Mouse (Mus musculus): ENCODE results near the gene Zfpm1.

Gene Zfpm1

DNA sequence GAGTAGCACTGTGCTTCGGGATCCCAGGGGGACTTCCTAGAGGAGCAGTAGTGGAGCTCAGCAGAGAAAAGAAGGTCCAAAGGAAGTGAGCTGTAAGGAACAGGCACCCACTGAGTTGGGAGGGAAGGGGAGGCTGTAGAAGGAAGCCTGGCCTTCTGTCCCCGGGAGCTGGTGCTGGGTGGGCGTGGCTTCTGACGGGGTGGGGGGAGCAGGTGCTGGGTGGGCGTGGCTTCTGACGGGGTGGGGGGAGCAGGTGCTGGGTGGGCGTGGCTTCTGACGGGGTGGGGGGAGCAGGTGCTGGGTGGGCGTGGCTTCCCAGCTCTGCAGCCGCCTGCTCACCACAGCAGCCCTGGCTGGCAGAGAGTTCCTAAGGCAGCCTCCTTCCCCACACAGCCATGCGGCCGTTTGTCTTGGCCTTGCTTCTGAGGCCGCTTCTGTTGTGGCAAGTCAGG lies 42.0 kb downstream of the Zfpm1 start:
- DNase-seq (ENCODE audit: low spot score) = peak; percentile 55

DNA sequence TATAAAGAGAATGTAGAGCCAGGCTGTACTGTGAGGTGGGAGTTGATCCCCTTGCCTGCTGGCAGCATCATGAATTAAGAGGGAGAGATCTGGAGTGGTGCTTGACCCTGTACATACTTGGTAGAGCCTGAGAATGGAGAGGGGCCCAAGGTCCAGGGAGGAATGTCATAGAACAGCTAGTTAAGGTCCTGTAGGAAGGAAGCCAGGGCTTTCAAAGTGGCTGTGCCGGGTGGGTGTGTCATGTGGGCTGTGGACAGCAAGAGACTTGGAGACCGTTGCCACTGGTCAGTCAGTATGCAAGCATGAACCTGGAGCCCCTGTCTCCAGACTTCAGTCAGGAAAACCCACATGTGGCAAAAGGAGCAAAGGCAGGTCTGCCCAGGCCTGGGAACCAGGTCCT lies 43.3 kb downstream of the Zfpm1 start:
- no peak for DNase-seq (ENCODE audit: low spot score)

DNA sequence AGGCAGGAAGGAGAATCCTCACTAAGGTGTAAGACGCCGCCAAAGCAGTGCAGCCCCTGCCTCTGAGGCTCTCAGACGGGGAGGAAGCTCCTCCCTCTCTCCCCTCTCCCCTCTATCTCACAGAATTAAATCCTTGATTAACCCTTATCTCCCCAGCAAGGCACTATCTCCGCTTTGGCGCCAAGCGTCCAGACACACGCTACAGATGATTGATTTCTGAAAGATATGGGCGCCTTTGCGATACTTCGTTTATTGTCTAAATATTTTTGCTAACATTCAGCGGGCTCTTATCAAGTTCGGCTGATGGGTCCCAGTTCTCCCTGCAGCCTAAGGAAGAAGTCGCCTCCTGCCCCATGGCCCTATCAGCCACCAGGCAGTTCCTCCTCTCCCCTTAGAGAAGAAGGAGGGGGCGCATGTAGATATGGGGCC lies 44.2 kb downstream of the Zfpm1 start:
- DNase-seq (ENCODE audit: low spot score) = no peak

DNA sequence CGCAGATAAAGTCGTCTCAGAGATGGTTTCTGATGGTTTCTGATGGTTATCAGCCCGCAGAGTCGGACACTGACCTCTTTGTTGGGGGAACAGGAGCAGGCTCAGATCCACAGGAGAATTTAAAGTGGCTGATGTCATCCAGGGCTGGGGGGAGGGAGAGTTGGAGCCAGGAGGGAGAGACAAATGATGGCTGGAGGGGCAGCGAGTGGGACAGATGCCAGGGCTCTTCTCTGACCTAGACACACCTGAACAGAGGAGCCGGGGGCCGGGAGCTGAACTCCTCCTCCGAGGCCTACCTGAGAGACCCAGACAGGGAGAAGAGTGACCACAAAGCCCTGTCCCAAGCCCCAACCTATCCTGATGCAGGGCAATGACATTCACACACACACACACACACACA lies 47.1 kb downstream of the Zfpm1 start:
- no peak for DNase-seq (ENCODE audit: low spot score)

DNA sequence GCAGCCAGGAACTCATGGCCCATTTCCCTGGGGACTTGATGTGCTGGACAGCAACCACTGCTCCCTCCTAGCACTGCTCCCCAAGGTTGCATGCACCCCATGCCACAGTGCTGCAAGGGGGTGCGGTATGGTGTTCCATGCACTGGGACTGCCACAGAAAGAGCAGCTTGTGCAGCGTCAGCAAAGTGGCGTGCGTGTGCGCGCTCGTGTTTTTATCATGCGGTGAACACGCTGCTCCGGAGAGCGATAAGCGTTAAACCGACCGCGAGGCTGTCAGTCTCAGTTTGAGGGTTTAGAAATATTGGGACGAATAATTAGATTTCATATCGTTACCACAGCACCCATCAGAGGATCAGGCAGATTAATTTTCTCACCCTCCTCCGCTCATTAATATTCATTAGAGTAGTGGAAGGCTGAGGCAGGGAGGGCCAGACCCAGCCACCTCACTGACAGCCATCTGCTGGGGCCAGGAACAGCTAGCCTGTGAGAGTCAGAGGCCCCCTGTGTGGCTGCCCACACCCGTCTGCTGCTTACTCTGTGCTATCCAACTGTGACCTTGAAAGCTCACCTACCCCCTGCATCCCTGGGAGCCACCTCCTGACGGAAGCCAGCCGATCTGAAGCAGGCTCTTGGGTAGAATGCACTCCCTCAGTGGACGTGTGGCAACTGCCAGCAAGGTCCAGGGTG lies 47.8 kb downstream of the Zfpm1 start:
- DNase-seq (ENCODE audit: low spot score) = no peak

DNA sequence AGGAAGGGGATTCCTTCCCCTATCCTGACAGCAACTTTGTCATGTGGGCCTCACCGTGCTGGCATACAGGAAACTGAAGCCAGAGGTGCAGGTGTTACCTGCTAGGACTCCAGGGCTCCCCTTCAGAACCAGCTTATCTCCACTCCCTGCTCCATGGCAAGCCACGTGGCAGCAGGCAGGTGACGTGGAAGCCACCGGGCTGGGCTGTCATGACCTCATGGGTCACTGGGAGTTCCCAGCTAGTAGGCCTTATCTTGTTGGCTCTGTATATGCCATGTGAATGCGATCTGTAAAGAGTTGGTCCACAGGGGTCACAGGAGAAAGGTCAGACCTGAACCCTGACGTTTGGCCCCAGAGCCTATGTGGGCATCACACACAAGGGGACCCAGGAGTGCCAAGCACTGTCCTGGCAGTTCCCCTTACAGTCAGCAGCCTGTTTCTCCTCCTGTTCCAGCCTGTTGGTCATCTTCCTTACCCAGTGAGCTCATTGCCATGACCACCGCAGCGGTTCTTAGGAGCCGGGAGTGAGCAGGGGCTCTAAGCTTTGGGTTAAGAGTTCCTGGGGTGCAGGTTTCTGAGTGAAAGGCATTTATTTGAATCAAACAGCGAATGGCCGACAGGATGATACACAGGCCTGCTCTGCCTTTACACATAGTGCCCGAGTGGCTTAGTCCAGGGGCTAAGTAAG lies 48.6 kb downstream of the Zfpm1 start:
- DNase-seq (ENCODE audit: low spot score) = no peak

DNA sequence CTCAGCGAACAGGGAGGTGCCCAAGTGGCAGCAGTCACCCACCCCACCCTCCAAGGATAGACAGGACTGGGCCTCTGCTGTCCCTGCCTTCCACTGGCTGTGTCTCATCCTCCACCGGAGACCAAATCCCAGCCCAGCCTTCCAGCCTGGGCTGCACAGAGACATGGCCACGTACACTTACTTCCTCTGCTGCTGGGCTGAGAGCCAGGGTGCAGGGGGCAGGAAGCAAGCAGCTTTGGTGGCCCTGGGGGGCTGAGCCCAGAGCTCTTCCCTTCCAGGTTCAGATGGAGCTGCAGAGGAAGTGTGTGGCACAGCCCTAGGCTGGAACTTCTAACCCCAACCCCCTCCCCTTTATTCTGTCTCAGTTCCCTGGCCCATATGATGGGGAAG lies 49.2 kb downstream of the Zfpm1 start:
- no peak for DNase-seq (ENCODE audit: low spot score)

DNA sequence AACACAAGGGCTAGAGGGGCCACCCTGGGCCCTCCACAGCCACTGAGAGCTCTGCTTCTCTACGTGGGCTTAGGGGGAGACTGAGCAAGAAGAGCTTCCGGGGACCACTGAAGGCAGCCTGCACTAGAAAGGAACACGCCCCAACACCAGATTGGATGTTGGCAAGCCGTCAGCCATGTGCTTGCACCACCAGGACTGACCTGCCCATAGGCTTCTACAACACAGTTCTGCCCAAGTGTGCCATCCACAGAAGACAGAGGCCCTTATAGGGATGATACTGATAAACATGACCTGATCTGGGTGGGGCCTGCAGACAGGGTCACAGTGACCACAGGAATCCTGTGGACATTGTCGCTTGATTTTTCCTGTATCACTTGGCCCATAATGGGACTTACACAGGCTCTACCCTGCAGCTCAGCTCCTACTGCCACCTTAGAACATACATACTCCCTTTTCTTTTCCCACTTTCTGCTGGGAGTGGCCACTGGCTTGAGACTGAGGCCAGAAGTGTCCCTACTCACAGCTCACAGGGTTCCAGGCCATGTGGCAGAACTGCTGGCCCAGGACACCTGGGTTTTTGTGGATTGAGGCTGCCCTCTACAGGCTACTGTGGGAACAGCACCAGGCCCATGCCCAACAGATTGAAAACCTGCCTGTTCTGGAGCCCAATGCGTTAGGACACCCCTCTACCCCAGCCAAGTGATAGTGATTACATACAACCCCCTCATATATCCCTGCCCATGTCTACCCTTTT lies 51.0 kb downstream of the Zfpm1 start:
- DNase-seq (ENCODE audit: low spot score) = peak; percentile 88

DNA sequence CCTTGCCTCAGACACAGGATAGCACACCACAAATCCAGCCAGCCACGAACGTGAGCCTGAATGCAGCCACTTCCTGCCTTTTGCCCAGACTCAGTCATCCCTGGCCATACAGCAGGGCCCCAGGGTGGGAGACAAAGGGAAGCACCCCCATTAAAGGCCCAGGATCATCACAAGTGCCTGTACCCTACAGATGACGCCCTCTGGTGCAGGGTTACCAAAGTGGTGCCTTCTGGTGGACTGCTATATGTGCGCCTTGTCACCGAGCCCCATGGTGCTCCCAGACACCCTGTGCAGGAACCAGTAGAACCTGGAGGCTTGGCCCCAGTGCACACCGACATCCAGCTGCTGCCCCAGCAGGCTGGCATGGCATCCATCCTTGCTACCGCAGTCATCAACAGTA lies 51.6 kb downstream of the Zfpm1 start:
- DNase-seq (ENCODE audit: low spot score) = no peak

DNA sequence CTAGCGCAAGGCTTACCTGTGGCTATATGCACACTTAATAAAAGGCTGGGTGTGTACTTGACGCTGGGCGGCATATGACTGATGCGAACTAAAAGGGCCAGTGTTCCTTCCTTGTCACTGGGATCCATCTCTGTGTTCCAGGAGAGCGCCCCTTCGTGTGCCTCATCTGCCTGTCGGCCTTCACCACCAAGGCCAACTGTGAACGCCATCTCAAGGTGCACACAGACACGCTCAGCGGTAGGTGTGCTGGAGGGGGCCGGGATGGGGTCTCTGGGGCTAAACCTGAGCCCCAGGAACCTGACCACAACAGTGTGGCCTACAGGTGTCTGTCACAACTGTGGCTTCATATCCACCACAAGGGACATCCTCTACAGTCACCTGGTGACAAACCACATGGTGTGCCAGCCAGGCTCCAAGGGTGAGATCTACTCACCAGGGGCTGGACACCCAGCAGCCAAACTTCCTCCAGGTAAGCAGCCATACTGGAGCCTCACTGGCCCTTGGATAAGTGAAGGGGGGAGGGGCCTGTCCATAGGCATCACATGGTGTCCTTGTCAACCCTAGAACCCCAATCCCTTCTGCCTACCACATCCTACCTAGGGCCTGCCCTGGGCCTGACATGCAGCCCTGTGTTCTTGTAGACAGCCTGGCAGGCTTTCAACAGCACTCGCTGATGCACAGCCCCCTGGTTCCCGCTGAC lies 53.0 kb downstream of the Zfpm1 start:
- no peak for DNase-seq (ENCODE audit: low spot score)

DNA sequence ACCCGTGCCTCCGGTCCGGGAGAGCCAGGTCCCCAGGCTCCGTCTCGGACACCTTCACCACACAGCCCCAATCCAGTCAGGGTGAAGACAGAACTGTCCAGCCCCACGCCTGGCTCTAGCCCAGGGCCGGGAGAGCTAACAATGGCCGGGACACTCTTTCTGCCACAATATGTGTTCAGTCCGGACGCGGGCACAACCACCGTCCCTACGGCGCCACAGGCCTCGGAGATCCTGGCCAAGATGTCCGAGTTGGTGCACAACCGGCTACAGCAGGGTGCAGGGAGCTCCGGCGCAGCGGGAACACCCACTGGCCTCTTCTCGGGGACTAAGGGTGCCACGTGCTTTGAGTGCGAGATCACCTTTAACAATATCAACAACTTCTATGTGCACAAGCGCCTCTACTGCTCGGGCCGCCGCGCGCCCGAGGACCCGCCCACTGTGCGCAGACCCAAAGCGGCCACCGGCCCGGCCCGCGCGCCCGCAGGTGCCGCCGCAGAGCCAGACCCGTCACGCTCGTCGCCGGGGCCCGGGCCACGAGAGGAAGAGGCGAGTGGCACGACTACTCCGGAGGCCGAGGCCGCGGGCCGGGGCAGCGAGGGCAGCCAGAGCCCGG lies 53.8 kb downstream of the Zfpm1 start:
- no peak for DNase-seq (ENCODE audit: low spot score)

DNA sequence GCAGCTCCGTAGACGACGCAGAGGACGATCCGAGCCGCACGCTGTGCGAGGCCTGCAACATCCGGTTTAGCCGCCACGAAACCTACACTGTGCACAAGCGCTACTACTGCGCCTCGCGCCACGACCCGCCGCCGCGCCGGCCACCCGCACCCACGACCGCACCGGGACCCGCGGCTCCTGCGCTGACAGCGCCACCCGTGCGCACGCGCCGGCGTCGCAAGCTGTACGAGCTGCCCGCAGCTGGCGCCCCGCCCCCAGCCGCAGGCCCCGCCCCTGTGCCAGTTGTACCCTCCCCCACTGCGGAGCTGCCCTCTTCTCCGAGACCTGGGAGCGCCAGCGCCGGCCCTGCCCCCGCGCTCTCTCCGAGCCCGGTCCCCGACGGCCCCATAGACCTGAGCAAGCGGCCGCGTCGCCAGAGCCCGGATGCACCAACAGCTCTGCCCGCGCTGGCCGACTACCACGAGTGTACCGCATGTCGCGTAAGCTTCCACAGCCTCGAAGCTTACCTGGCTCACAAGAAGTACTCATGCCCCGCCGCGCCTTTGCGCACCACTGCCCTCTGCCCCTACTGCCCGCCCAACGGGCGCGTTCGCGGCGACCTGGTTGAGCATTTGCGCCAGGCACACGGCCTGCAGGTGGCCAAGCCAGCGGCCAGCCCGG lies 54.4 kb downstream of the Zfpm1 start:
- no peak for DNase-seq (ENCODE audit: low spot score)

DNA sequence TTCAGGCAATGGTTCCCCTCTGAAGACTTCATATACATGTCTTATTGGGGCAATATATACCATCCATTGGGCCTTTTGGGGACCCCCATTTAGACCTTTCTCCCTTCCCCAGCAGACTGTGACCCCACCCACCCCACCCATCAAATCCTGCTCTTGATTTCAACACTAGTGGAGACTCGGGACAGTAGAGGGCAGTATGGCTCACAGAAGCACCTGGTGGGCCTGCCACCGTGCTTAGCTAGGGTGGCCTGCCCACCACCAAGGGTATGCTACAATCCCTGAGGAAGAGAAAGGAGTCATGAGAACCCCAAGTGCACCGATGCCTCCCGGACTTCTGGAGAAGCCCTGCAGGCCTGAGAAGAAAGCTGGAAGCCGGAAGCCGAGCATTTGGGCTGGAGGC lies 56.9 kb downstream of the Zfpm1 start:
- DNase-seq (ENCODE audit: low spot score) = no peak

DNA sequence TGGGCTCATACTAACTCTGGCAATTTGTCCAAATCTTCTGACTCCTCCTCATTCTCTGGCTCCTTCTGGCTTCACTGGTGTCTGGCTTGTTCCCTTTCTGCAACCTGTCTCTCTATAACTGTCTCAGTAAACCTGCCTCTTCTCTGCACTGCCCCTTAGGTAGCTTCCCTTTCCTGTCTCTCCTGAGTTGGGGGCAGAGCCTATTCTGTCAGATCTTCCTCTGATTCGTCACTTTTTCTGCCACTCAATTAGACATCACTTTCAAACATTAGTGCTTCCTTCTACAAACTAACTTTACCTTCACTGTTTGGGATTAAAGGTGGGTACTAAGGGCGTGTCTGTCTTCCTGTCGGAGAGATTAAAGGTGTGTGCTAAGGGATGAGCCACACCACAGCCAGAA lies 58.8 kb downstream of the Zfpm1 start:
- no peak for DNase-seq (ENCODE audit: low spot score)

DNA sequence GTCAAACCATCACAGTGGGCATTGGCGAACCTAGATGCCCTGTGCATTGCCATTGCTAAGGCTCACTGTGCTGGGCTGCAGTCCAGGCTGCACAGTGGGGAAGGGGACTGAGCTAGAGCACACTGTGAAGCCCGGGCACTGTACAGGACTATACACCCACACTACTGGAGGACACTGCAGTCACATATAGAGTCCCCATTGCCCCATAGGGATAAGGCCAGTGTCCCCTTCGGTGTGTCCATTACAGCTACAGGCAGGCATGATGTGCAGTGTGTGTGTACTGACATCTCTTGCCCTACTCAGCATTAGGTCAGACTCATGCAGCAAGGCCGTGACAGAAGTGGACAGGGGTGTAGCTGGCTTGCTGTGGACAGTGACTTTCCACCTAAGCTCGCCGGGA lies 59.8 kb downstream of the Zfpm1 start:
- no peak for DNase-seq (ENCODE audit: low spot score)

DNA sequence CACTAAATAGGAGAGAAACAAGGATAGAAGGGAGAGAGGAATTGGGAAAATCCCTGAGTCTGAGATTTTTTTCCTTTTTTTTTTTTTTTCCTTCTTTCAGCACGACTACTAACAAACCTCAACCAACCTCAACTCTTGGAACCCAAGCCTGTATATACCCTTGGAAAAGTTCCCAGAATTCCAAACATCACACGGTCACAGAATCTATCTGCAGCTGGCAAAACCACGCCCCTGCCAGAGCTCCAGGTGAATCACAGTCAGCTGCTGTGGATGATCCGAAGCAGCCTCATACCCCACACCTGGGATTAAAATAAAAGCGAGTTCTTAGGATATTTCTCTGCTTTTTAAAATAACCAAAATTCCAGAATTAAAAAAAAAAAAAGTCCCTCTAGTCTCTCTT lies 60.4 kb downstream of the Zfpm1 start:
- DNase-seq (ENCODE audit: low spot score) = no peak

DNA sequence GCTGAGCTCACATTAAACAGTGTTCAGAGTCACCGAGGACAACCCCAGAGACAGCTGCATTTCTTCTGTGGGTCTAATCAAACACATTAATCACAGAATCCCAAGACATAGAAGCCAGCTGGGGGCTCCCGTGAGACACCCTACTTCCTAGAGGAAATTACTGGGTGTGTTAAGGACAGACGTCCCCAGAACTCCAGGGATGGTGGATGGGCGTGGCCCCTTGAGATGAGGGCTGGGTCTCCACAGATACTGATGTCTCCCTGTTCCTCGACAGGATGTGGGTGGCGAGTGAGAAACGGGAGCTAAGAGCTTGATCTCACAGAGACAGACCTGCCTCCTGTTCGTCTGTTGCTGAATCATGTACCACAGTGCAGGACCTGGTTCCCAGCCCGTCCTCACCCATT lies 60.9 kb downstream of the Zfpm1 start:
- DNase-seq (ENCODE audit: low spot score) = no peak

DNA sequence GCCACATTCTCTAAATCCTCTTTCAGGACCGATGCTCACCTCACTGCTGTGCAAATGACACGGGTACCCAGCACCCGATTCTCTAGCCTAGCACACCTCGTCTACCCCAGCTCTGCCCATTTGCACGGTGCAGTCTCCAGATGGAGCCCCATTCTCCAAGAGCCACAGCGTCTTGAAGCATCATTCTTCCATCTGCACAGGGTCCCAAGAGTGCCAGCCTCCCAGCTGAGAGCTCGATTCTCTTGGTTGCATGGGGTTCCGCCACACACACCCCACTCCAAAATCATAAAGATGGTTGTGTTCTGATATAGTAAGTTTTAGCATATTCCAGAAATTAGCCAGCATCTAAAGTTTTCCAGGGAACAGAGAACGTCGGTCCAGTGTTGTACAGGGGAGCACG lies 61.4 kb downstream of the Zfpm1 start:
- no peak for DNase-seq (ENCODE audit: low spot score)

DNA sequence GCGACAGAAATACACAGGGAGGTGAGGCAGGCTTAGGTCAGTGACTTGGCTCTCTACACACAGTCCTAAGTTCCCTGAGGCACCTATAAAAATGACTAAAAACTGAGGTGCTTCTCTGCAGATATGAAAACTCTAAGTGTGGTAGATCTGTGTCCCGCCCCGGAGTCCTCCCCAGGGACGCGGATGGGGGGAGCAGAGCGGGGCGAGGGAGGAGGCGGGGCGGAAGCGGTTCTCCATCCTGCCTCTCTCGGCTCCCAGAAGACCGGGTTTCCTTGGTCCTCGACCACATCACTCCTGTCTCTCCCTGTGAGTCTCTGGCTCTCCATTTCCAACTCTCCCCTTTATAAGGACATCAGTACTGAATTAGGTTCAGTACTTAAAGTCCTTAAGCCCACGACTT lies 61.8 kb downstream of the Zfpm1 start:
- no peak for DNase-seq (ENCODE audit: low spot score)

DNA sequence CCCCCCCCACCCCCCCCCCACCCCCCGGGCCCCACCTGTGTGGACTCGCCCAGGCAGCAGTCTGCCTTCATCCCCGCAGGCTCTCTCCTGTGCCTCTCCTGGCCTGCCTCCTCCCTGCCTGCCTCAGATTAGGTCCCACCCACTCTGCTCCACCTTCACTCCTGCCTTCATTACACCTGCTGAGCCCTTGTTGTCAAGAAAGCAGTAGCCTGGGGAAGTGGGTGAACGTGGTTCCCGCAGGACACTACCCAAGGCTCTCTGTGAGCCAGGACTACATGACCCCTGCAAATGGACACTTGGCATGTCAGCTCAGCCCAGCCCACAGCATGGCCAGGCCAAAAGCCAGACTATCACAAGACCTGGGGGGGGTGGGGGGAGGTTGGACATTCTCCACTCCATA lies 62.3 kb downstream of the Zfpm1 start:
- no peak for DNase-seq (ENCODE audit: low spot score)
